Mouse (Mus musculus) myocyte (in vitro differentiated cells): Measurements from ENCODE around the gene Mtfr1l. TPM values are rescaled to one million over a fixed set of nuclear protein-coding genes. Genes with fewer than 3 reads are reported as not detected.

Experiments
- H3K27me3 ChIP-seq: one replicate; pipeline ENCODE4 v1.6.1; 2011; ENCODE audit not compliant: control insufficient read depth, insufficient read depth, insufficient read length
- H3K36me3 ChIP-seq: one replicate; pipeline ENCODE4 v1.6.1; 2011; ENCODE audit not compliant: control insufficient read depth, insufficient read depth
- H3K4me2 ChIP-seq: one replicate; pipeline ENCODE4 v1.6.1; 2011; ENCODE audit warnings: low read depth, control low read depth
- H3K4me3 ChIP-seq: one replicate; pipeline ENCODE4 v1.5.1; 2011; ENCODE audit warnings: mild to moderate bottlenecking, control low read depth, moderate library complexity
- H3K79me2 ChIP-seq: one replicate; pipeline ENCODE4 v1.6.1; 2011; ENCODE audit not compliant: control insufficient read depth, insufficient read depth
- H3ac ChIP-seq: one replicate; pipeline ENCODE4 v1.6.1; 2011; ENCODE audit not compliant: control insufficient read depth, insufficient read length
- CEBPB ChIP-seq: IDR thresholded peaks from 2 replicates; pipeline ENCODE4 v1.6.1; 2011; ENCODE audit warnings: mild to moderate bottlenecking, moderate library complexity; ENCODE audit not compliant: poor library complexity, insufficient read depth, severe bottlenecking
- E2F4 ChIP-seq: IDR thresholded peaks from one replicate; pipeline ENCODE4 v1.6.1; 2011; ENCODE audit warnings: mild to moderate bottlenecking, control low read depth, moderate library complexity; ENCODE audit not compliant: insufficient read depth
- MAX ChIP-seq: IDR thresholded peaks from one replicate; pipeline ENCODE4 v1.6.1; 2011; ENCODE audit warnings: low read depth, mild to moderate bottlenecking, control low read depth
- MYOD1 ChIP-seq, 3 experiments: IDR thresholded peaks; one replicate each; pipeline ENCODE4 v1.6.1; 2011; ENCODE audit warnings: control low read depth in 2 of 3, low read depth in 2 of 3, mild to moderate bottlenecking in 2 of 3, moderate library complexity in 1 of 3; ENCODE audit not compliant: insufficient read length in 2 of 3, control insufficient read depth in 1 of 3
- MYOG ChIP-seq, 3 experiments: IDR thresholded peaks; one replicate each; pipeline ENCODE4 v1.6.1; 2011; ENCODE audit warnings: control low read depth in 2 of 3, low read depth in 2 of 3, mild to moderate bottlenecking in 2 of 3; ENCODE audit not compliant: insufficient read length in 2 of 3, control insufficient read depth in 1 of 3, insufficient read depth in 1 of 3
- POLR2A ChIP-seq: IDR thresholded peaks from one replicate; pipeline ENCODE4 v1.6.1; 2011; ENCODE audit warnings: low read depth, mild to moderate bottlenecking, control low read depth, moderate library complexity; ENCODE audit not compliant: insufficient read length
- POLR2AphosphoS2 ChIP-seq: IDR thresholded peaks from one replicate; pipeline ENCODE4 v1.6.1; 2011; ENCODE audit warnings: low read depth, control low read depth; ENCODE audit not compliant: insufficient read length
- REST ChIP-seq: IDR thresholded peaks from one replicate; pipeline ENCODE4 v1.6.1; 2011; ENCODE audit warnings: mild to moderate bottlenecking, control low read depth, moderate library complexity; ENCODE audit not compliant: insufficient read depth, insufficient read length
- SRF ChIP-seq: IDR thresholded peaks from one replicate; pipeline ENCODE4 v1.6.1; 2011; ENCODE audit warnings: low read depth; ENCODE audit not compliant: control insufficient read depth, insufficient read length
- TCF12 ChIP-seq: IDR thresholded peaks from one replicate; pipeline ENCODE4 v1.6.1; 2011; ENCODE audit warnings: mild to moderate bottlenecking, control low read depth; ENCODE audit not compliant: poor library complexity, insufficient read depth, severe bottlenecking
- TCF3 ChIP-seq: IDR thresholded peaks from one replicate; pipeline ENCODE4 v1.6.1; 2011; ENCODE audit warnings: low read depth, control low read depth; ENCODE audit not compliant: insufficient read length
- USF1 ChIP-seq: IDR thresholded peaks from one replicate; pipeline ENCODE4 v1.6.1; 2011; ENCODE audit warnings: low read depth, mild to moderate bottlenecking, control low read depth, moderate library complexity
- polyA plus RNA-seq: library from polyadenylated mRNA; unstranded; fragments of >200 nt; fragmentation: generic; extraction: Trizol; gene quantifications from one replicate; pipeline ENCODE4 v1.2.1, GENCODE M21; 2012; ENCODE audit warnings: missing spikeins

Mtfr1l gene
- polyA plus RNA-seq, 1 experiment: 92.0 TPM

DNA sequence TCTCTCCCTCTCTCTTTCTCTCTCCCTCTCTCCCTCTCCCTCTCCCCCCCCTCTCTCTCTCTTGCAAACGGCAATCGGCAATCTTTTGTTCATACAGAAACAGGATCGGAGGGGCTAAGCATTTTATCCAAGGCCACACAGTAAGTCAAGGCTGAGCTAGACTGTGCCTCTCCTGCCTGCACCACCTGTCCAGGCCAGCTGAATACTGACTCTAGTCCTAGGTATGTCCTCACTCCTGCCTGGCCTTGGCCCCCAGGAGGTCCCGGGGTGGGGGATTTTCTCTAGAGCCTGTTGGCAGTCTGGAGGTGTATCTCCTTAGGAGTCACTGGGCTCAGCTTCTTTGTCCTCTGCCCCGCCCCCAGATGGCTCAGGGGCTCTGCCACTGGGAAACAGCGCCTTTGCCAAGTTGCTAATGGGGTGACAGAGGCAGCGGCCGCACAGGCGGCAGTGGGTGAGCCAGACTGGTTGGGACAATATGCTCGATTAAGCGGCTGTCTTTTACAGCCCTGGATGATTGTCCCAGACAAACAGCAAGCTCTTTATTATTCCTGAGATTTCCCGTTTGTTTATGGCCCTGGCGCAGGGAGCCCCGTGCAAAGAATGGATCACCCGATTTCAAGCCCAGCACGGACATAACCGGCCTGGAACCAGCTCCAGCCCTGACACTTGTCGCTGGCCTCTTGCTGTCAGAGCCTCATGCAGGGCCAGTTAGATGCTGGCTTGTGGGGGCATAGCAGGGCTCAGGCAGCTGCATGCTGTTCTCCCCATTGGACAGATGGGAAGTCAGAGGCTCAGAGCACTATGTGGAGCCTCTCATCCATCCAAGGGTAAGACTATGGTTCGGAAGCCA lies 32.4 kb upstream of the Mtfr1l start:
- H3ac ChIP-seq: no peak overlapping the region
- no peaks in the 10 kb centered on the region for H3K79me2 ChIP-seq
- H3K36me3 ChIP-seq: no peaks in the 10 kb centered on the region
- H3K4me2 ChIP-seq: no peak overlapping the region
- H3K27me3 ChIP-seq: no peaks in the 10 kb centered on the region
- TF ChIP-seq MYOG (IDR thresholded peaks at IDR 0.05; ENCODE audit: control insufficient read depth in 1 of 3, insufficient read depth in 1 of 3, insufficient read length in 2 of 3, low read depth in 2 of 3) (no peak), POLR2A (no peak), POLR2AphosphoS2 (no peak), SRF (no peak), TCF12 (no peak), MAX (no peak), CEBPB (no peak), MYOD1 (IDR thresholded peaks at IDR 0.05; ENCODE audit: control insufficient read depth in 1 of 3, insufficient read length in 2 of 3, low read depth in 2 of 3) (no peak), USF1 (no peak), E2F4 (no peak), REST (no peak), TCF3 (no peak)
- no peak overlapping the region for H3K4me3 ChIP-seq

DNA sequence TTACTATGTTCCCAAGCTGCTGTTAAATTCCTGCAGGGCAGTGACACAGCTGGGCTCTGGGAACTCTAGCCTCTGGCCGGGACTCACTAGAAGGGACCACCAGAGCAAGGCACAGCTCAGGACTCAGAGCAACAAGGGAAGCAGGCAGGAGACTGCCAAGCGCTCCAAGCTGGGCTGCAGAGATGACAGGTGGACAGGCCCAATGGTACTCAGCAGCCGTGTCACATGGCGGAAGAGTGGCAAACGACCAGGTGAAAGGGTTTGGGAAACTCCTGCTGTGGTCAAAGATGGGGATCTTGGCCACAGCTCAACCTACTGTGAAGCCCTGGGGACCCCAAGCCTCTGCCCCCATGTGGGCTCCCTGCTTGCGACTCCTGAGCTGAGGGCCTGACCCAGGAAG lies 28.9 kb upstream of the Mtfr1l start:
- H3K36me3 ChIP-seq: no peaks in the 10 kb centered on the region

DNA sequence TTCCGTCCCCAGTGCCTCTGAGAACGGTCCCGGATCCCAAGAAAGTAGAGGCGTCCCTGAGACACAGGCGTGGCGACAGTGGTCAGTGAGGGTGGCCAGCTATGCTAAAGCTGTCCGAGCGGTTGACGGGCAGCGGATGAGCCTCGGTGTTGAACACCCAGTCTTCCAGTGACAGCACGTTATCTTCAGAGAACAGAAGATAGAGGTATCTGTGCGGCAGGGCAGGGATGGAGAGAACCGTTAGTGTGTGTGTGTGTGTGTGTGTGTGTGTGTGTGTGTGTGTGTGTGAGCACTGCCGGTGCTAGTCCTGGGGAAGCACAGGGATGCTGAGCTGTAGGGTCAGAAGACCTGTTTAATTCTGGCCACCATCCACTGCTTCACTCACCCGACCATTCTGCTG lies 28.4 kb upstream of the Mtfr1l start:
- no peaks in the 10 kb centered on the region for H3K27me3 ChIP-seq
- H3K36me3 ChIP-seq: no peaks in the 10 kb centered on the region
- TF ChIP-seq POLR2A: no peak
- TF ChIP-seq TCF3: no peak
- no peak for TF ChIP-seq POLR2AphosphoS2
- no peak for TF ChIP-seq CEBPB
- no peak for TF ChIP-seq MYOG (IDR thresholded peaks at IDR 0.05; ENCODE audit: control insufficient read depth in 1 of 3, insufficient read depth in 1 of 3, insufficient read length in 2 of 3, low read depth in 2 of 3)
- TF ChIP-seq SRF: no peak
- TF ChIP-seq TCF12: no peak
- TF ChIP-seq MYOD1 (IDR thresholded peaks at IDR 0.05; ENCODE audit: control insufficient read depth in 1 of 3, insufficient read length in 2 of 3, low read depth in 2 of 3): no peak
- no peak for TF ChIP-seq REST
- no peaks in the 10 kb centered on the region for H3K79me2 ChIP-seq
- no peak overlapping the region for H3K4me3 ChIP-seq
- no peak overlapping the region for H3K4me2 ChIP-seq
- no peak overlapping the region for H3ac ChIP-seq

More for the DNA sequence above, 28.9 kb upstream of the Mtfr1l start:
- Histone ChIP-seq H3K27me3 (no peaks in the 10 kb centered on the region), H3K4me3 (no peak overlapping the region), H3K79me2 (no peaks in the 10 kb centered on the region), H3ac (no peak overlapping the region), H3K4me2 (no peak overlapping the region)
- no peak for TF ChIP-seq USF1
- no peak for TF ChIP-seq TCF3
- TF ChIP-seq TCF12: no peak
- TF ChIP-seq SRF: no peak
- no peak for TF ChIP-seq MYOD1 (IDR thresholded peaks at IDR 0.05; ENCODE audit: control insufficient read depth in 1 of 3, insufficient read length in 2 of 3, low read depth in 2 of 3)
- no peak for TF ChIP-seq POLR2AphosphoS2
- no peak for TF ChIP-seq CEBPB
- no peak for TF ChIP-seq MAX
- no peak for TF ChIP-seq REST
- no peak for TF ChIP-seq POLR2A
- TF ChIP-seq E2F4: no peak
- no peak for TF ChIP-seq MYOG (IDR thresholded peaks at IDR 0.05; ENCODE audit: control insufficient read depth in 1 of 3, insufficient read depth in 1 of 3, insufficient read length in 2 of 3, low read depth in 2 of 3)

DNA sequence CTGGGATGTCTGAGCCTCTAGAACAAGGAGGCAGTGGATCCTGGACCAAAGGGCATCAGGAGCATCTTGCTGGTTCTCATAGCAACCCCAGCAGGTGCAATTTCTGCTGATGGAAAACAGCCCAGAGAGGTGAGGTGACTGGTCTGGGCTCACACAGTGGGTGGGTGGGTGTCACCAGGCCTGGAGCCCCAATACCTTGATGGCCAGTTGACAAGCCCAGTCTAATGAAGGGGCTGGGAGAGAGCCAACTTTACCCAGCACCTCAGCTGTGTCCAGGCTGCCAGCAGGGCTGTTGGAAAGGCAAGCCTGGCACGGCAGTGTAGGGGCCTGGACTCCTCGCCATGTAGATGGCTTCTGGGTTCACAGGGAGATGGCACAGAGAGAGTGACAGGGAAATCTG lies 26.8 kb upstream of the Mtfr1l start:
- Histone ChIP-seq H3K36me3 (no peaks in the 10 kb centered on the region), H3K4me3 (no peak overlapping the region), H3ac (no peak overlapping the region), H3K79me2 (no peaks in the 10 kb centered on the region), H3K4me2 (no peak overlapping the region), H3K27me3 (no peaks in the 10 kb centered on the region)
- no peak for TF ChIP-seq POLR2AphosphoS2
- no peak for TF ChIP-seq TCF3

DNA sequence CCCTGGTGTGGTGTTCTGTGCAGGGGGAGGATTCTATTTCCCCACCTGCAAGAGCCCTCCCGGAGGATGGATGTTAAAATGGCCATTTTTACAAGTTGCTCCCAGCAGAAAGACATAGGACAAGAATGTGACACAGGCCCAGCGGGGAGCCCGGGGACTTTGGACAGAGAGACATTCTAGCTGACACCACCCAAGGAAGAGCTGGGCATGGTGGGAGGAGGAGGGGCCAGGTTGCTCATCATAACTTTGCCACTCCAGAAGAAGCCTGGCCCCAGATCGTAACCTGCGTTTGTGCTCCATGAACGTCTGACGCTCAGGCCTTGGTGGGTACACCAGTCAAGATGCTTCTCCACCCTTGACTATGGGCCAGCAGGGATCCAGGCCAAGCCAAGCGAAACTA lies 25.5 kb upstream of the Mtfr1l start:
- TF ChIP-seq USF1 (no peak), POLR2A (no peak), E2F4 (no peak), MYOG (IDR thresholded peaks at IDR 0.05; ENCODE audit: control insufficient read depth in 1 of 3, insufficient read depth in 1 of 3, insufficient read length in 2 of 3, low read depth in 2 of 3) (no peak), CEBPB (no peak), TCF3 (no peak), TCF12 (no peak), SRF (no peak), MYOD1 (IDR thresholded peaks at IDR 0.05; ENCODE audit: control insufficient read depth in 1 of 3, insufficient read length in 2 of 3, low read depth in 2 of 3) (no peak), POLR2AphosphoS2 (no peak), REST (no peak), MAX (no peak)

More for the DNA sequence above, 25.5 kb upstream of the Mtfr1l start:
- Histone ChIP-seq H3K36me3 (no peaks in the 10 kb centered on the region), H3ac (no peak overlapping the region), H3K79me2 (no peaks in the 10 kb centered on the region), H3K4me3 (no peak overlapping the region), H3K4me2 (no peak overlapping the region), H3K27me3 (no peaks in the 10 kb centered on the region)
